Mouse (Mus musculus) heart, adult 9 months (tissue): Measurements from ENCODE around the gene Cela1.

Experiments
- DNase-seq, 2 experiments: peaks; one replicate each; pipeline ENCODE4 v3.0.0; 2022; ENCODE audit warnings: low spot score in 2 of 2

Gene Cela1

DNA sequence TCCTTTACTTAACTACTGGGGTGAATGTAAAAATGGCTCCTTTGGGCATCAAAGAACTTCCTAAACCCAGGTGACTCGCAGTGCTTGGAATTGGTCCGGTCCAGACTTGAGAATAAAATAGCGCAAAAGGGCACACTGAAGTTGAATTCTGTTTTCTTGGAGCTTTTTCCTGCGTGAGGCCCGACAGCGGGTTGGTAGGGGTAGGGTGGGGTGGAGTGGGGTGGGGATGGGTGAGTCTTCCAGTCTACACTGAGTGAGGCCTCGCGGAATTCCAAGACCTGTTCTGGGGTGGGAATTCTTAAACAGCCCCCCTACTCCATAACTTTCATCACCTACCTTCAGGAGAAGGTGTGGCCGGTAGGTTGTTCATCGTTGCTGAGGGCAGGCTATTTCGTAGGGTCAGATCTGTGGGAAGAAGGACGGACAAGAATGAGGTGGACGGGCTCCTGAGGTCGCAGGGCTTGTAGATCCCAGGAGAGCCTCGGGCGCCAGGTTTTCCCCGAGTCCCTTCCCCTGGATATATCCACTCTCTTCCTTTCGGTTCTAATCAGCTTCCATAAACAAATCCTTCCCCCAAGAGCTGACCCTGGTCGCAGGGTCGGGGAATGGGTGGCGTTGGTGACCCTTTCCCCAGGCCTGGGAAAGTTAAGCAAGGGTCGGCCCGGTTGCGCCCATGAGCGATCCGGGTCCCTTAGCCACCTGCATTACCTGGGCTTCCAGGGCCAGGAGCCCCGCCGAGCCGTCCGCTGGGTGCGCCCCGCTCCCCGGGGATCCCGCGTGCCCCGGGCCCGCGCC, 51.7 kb downstream of the Cela1 start:
- DNase-seq = no peak

- no peak for DNase-seq
These were observed 52.5 kb downstream of the Cela1 start for GRCm38 (mm10) chr15:100635239-100635638.

DNA sequence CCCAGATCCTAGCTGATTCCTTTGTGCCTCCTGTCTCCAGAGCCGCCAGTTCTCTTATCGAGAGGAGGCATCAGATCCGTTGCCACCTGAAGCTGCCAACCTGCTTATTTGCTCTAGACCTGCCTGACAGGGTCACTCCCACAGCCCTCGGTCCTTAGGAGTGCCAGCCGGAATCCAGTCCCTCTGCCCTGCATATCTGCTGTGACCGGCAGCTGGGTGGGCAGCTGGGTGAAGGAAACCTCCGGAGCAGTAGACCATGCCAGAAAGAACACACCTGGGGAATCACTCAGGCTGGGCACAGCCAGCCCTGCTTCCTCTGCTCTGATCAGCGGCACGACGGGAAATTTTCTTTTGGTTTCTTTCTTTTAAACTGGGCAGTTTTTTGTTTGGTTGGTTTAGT, 54.4 kb downstream of the Cela1 start:
- no peak for DNase-seq

GRCm38 (mm10) chr15:100632323-100632722, 55.4 kb downstream of the Cela1 start:
- no peak for DNase-seq

- DNase-seq = no peak
These were observed 56.1 kb downstream of the Cela1 start for GRCm38 (mm10) chr15:100631454-100632170.

DNA sequence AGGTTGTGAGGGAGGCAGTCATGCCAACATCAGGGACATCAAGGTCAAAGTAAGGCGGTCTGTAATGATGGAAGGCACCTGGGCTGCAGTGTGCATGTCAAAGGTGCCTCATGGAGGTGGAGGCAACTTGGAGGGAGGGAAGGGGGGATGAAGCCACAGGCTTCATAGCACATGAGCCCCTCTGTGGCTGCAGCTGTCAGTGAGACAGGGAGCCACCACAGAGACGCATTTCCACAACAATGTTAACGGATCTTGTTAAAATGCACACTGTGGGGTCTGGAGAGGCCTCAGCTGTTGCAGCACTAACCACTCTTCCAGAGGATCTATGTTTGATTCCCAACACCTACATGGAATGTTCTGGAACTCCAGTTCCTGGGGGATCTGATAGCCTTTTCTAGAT, 57.6 kb downstream of the Cela1 start:
- no peak for DNase-seq

- DNase-seq = no peak
These were observed 58.9 kb downstream of the Cela1 start for GRCm38 (mm10) chr15:100628797-100629196.

DNA sequence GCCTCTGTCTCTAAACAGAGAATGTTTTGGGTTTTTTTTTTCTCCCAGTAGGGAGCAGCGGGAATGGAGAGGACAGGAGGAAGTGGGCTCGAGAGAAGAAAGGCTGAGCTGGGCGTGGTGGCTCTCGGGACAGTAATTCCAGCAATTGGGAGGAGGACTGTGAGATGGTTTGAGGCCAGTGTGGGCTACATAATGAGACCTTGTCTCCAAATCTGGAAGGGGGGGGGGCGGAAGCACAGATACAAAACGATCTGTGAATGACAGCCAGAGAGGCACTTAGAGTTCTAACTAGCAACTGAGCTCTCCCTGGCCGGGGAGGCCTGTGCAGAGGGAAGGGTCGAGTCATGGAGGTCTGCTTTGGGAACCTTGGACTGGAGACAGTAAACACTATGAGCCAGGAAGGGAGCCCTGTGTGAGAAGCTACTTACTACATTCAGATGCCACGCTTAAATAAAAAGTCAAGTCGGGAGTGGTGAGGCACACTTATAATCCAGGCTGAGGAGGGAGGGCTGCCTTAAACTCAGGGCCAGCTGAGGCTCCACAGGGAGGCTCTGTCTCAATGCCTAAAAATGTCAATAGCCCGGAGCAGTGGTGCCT, 59.8 kb downstream of the Cela1 start:
- DNase-seq = no peak

- DNase-seq = no peak
These were observed 60.4 kb downstream of the Cela1 start for GRCm38 (mm10) chr15:100627287-100627686.

- no peak for DNase-seq
These were observed 63.3 kb downstream of the Cela1 start for GRCm38 (mm10) chr15:100624435-100624834.
